Mouse (Mus musculus) embryonic facial prominence, embryonic 12.5 days (tissue): ENCODE measurements around the gene Epb41l5. TPM values are rescaled to one million over a fixed set of nuclear protein-coding genes. Genes with fewer than 3 reads are reported as not detected.
A peak's percentile ranks its signal among the peaks of the same experiment; 100 is the strongest.

Experiments
- ATAC-seq: fragments of 200-750 bp; cut with Nextera tagmentation; 2 replicates; pipeline ENCODE4 v1.8.0; 2017; ENCODE audit not compliant: insufficient number of reproducible peaks, insufficient read depth, low FRiP score, low TSS enrichment
- H3K27ac ChIP-seq: fragments of 300-500 bp; sonication (generic); 2 replicates; pipeline ENCODE4 v1.5.1; 2016; ENCODE audit warnings: mild to moderate bottlenecking
- H3K27me3 ChIP-seq: fragments of 300-500 bp; sonication (generic); 2 replicates; pipeline ENCODE4 v1.6.1; 2016; ENCODE audit warnings: mild to moderate bottlenecking, moderate library complexity
- H3K36me3 ChIP-seq: fragments of 300-500 bp; sonication (generic); 2 replicates; pipeline ENCODE4 v1.6.1; 2016; ENCODE audit warnings: mild to moderate bottlenecking
- H3K4me1 ChIP-seq: fragments of 300-500 bp; sonication (generic); 2 replicates; pipeline ENCODE4 v1.6.1; 2016
- H3K4me2 ChIP-seq: fragments of 300-500 bp; sonication (generic); replicated peaks from 2 replicates; pipeline ENCODE4 v1.6.1; 2016; ENCODE audit warnings: mild to moderate bottlenecking, moderate library complexity
- H3K4me3 ChIP-seq: fragments of 300-500 bp; sonication (generic); 2 replicates; pipeline ENCODE4 v1.5.1; 2016; ENCODE audit warnings: mild to moderate bottlenecking
- H3K9ac ChIP-seq: fragments of 300-500 bp; sonication (generic); 2 replicates; pipeline ENCODE4 v1.6.1; 2016; ENCODE audit warnings: mild to moderate bottlenecking, moderate library complexity
- H3K9me3 ChIP-seq: fragments of 300-500 bp; sonication (generic); 2 replicates; pipeline ENCODE4 v1.6.1; 2016; ENCODE audit warnings: mild to moderate bottlenecking, moderate library complexity
- WGBS: fragments of 180-500 bp; shearing (Covaris S2); methylation state at CpG from one replicate; pipeline ENCODE4 v1.1.7; 2016; 5-methylcytosine and 5-hydroxymethylcytosine counted together
- polyA plus RNA-seq: library from polyadenylated mRNA; unstranded; fragments of >200 nt; fragmentation: Nextera tagmentation; extraction: Ambion mirVana; gene quantifications from 2 replicates; pipeline ENCODE4 v1.2.1, GENCODE M21; 2016

The Epb41l5 gene
- polyA plus RNA-seq, 1 experiment from 2014 or later, result 19.7 TPM

- ATAC-seq, result peak; percentile 95
- Histone ChIP-seq H3K9me3 (0 out of 2 replicates have a peak, but pooled peaks cover 9% of the 10 kb centered on the region), H3K9ac (peak within 1 kb of the TSS; percentile 61), H3K4me1 (peaks cover 18% of the 10 kb centered on the region), H3K27ac (peak within 1 kb of the TSS; percentile 65), H3K27me3 (no peaks in the 10 kb centered on the region), H3K36me3 (peaks cover 25% of the 10 kb centered on the region), H3K4me3 (peak within 1 kb of the TSS; percentile 47), H3K4me2 (peak within 1 kb of the TSS; percentile 74)
- WGBS, result 2% methylated on average over 80 of the region's 82 CpGs
Observed at GRCm38 (mm10) chr1:119525689-119526591, 122.9 kb downstream of the Epb41l5 start, which contains the start of gene Tmem185b. Gene Tmem185b (plus strand): TSS chr1:119526160.

GRCm38 (mm10) chr1:119525004-119525444, 123.8 kb downstream of the Epb41l5 start:
- H3K36me3 ChIP-seq, result peaks cover 25% of the 10 kb centered on the region
- peak overlapping the region; percentile 74 for H3K4me2 ChIP-seq
- peak overlapping the region; percentile 61 for H3K9ac ChIP-seq
- 15% methylated on average over 5 of the region's 5 CpGs for WGBS
- H3K4me3 ChIP-seq, result peak overlapping the region; percentile 47
- H3K9me3 ChIP-seq, result 0 out of 2 replicates have a peak, but pooled peaks cover 9% of the 10 kb centered on the region
- H3K27ac ChIP-seq, result 0 out of 2 replicates have a peak overlapping the region, but pooled peaks have one; percentile 38
- peaks cover 18% of the 10 kb centered on the region for H3K4me1 ChIP-seq
- ATAC-seq, result no peak
- no peaks in the 10 kb centered on the region for H3K27me3 ChIP-seq

GRCm38 (mm10) chr1:119523826-119524225, 125.0 kb downstream of the Epb41l5 start:
- H3K9ac ChIP-seq, result no peak overlapping the region

GRCm38 (mm10) chr1:119523369-119523768, 125.4 kb downstream of the Epb41l5 start:
- Histone ChIP-seq H3K4me3 (no peak overlapping the region), H3K27me3 (no peaks in the 10 kb centered on the region), H3K9me3 (0 out of 2 replicates have a peak, but pooled peaks cover 9% of the 10 kb centered on the region), H3K4me2 (no peak overlapping the region), H3K27ac (no peak overlapping the region), H3K36me3 (peaks cover 15% of the 10 kb centered on the region), H3K4me1 (peaks cover 20% of the 10 kb centered on the region), H3K9ac (no peak overlapping the region)
- WGBS, result 79% methylated on average over 7 of the region's 7 CpGs
- ATAC-seq, result no peak

More at GRCm38 (mm10) chr1:119523826-119524225, 125.0 kb downstream of the Epb41l5 start:
- no peaks in the 10 kb centered on the region for H3K27me3 ChIP-seq
- 0 out of 2 replicates have a peak, but pooled peaks cover 9% of the 10 kb centered on the region for H3K9me3 ChIP-seq
- WGBS, result 88% methylated on average over 7 of the region's 7 CpGs
- H3K36me3 ChIP-seq, result peaks cover 20% of the 10 kb centered on the region
- no peak overlapping the region for H3K4me3 ChIP-seq
- no peak overlapping the region for H3K4me2 ChIP-seq
- ATAC-seq, result no peak
- no peak overlapping the region for H3K27ac ChIP-seq
- H3K4me1 ChIP-seq, result peaks cover 20% of the 10 kb centered on the region

- WGBS, result 78% methylated on average over 4 of the region's 4 CpGs
- Histone ChIP-seq H3K9ac (no peak overlapping the region), H3K4me2 (no peak overlapping the region), H3K4me1 (peaks cover 20% of the 10 kb centered on the region), H3K9me3 (0 out of 2 replicates have a peak, but pooled peaks cover 9% of the 10 kb centered on the region), H3K27me3 (no peaks in the 10 kb centered on the region), H3K27ac (no peak overlapping the region), H3K36me3 (peaks cover 10% of the 10 kb centered on the region), H3K4me3 (no peak overlapping the region)
- ATAC-seq, result no peak
Observed at GRCm38 (mm10) chr1:119522726-119523125, 126.1 kb downstream of the Epb41l5 start.

GRCm38 (mm10) chr1:119521681-119522080, 127.1 kb downstream of the Epb41l5 start:
- Histone ChIP-seq H3K36me3 (peaks cover under 1% of the 10 kb centered on the region; the same call in 1 of the 2 replicates), H3K27ac (no peak overlapping the region), H3K4me2 (no peak overlapping the region), H3K9ac (no peak overlapping the region), H3K4me1 (peaks cover 16% of the 10 kb centered on the region), H3K27me3 (no peaks in the 10 kb centered on the region), H3K9me3 (no peaks in the 10 kb centered on the region), H3K4me3 (no peak overlapping the region)
- WGBS, result 79% methylated on average over 7 of the region's 7 CpGs
- ATAC-seq, result no peak

GRCm38 (mm10) chr1:119521029-119521428, 127.8 kb downstream of the Epb41l5 start:
- 54% methylated on average over 2 of the region's 2 CpGs for WGBS

GRCm38 (mm10) chr1:119519286-119519685, 129.5 kb downstream of the Epb41l5 start:
- Histone ChIP-seq H3K4me2 (no peak overlapping the region), H3K27me3 (no peaks in the 10 kb centered on the region), H3K9me3 (no peaks in the 10 kb centered on the region), H3K27ac (no peak overlapping the region), H3K4me3 (no peak overlapping the region), H3K4me1 (0 out of 2 replicates have a peak, but pooled peaks cover 2% of the 10 kb centered on the region), H3K36me3 (no peaks in the 10 kb centered on the region), H3K9ac (no peak overlapping the region)
- no peak for ATAC-seq
- WGBS, result 84% methylated on average over 6 of the region's 6 CpGs

More at GRCm38 (mm10) chr1:119521029-119521428, 127.8 kb downstream of the Epb41l5 start:
- no peak overlapping the region for H3K4me3 ChIP-seq
- no peaks in the 10 kb centered on the region for H3K27me3 ChIP-seq
- no peak overlapping the region for H3K9ac ChIP-seq
- no peak overlapping the region for H3K4me2 ChIP-seq
- H3K27ac ChIP-seq, result no peak overlapping the region
- H3K4me1 ChIP-seq, result peaks cover 13% of the 10 kb centered on the region
- ATAC-seq, result no peak
- no peaks in the 10 kb centered on the region for H3K9me3 ChIP-seq
- H3K36me3 ChIP-seq, result no peaks in the 10 kb centered on the region

GRCm38 (mm10) chr1:119518786-119519185, 130.0 kb downstream of the Epb41l5 start:
- H3K4me2 ChIP-seq, result no peak overlapping the region
- H3K36me3 ChIP-seq, result no peaks in the 10 kb centered on the region
- H3K4me1 ChIP-seq, result 0 out of 2 replicates have a peak, but pooled peaks cover 2% of the 10 kb centered on the region
- no peak overlapping the region for H3K4me3 ChIP-seq
- no peak for ATAC-seq
- no peak overlapping the region for H3K9ac ChIP-seq
- no peak overlapping the region for H3K27ac ChIP-seq
- H3K27me3 ChIP-seq, result no peaks in the 10 kb centered on the region
- H3K9me3 ChIP-seq, result no peaks in the 10 kb centered on the region

- H3K4me2 ChIP-seq, result no peak overlapping the region
- H3K9ac ChIP-seq, result no peak overlapping the region
- 0 out of 2 replicates have a peak, but pooled peaks cover 2% of the 10 kb centered on the region for H3K4me1 ChIP-seq
- no peak overlapping the region for H3K27ac ChIP-seq
- no peaks in the 10 kb centered on the region for H3K9me3 ChIP-seq
- ATAC-seq, result no peak
- 87% methylated on average over 7 of the region's 7 CpGs for WGBS
- H3K4me3 ChIP-seq, result no peak overlapping the region
- H3K27me3 ChIP-seq, result no peaks in the 10 kb centered on the region
- H3K36me3 ChIP-seq, result no peaks in the 10 kb centered on the region
Observed at GRCm38 (mm10) chr1:119518060-119518459, 130.7 kb downstream of the Epb41l5 start.

GRCm38 (mm10) chr1:119510857-119511256, 137.9 kb downstream of the Epb41l5 start:
- H3K9me3 ChIP-seq, result no peaks in the 10 kb centered on the region
- 0 out of 2 replicates have a peak overlapping the region, but pooled peaks have one; percentile 57 for H3K27ac ChIP-seq
- no peak overlapping the region for H3K4me2 ChIP-seq
- no peaks in the 10 kb centered on the region for H3K36me3 ChIP-seq
- ATAC-seq, result no peak
- H3K4me3 ChIP-seq, result no peak overlapping the region
- WGBS, result 58% methylated on average over 8 of the region's 8 CpGs
- H3K9ac ChIP-seq, result no peak overlapping the region
- peaks cover 9% of the 10 kb centered on the region; the same call in 1 of the 2 replicates for H3K4me1 ChIP-seq
- peaks cover 8% of the 10 kb centered on the region; the same call in 1 of the 2 replicates for H3K27me3 ChIP-seq
